Mouse (Mus musculus): Measurements from ENCODE around the gene Daglb.
A peak's percentile ranks its signal among the peaks of the same experiment; 100 is the strongest.
"Not testable (repeated sequence)": the region's sequence is repeated elsewhere in the genome, so short reads cannot be mapped to it uniquely, and the experiment has no call there.

Daglb gene

GRCm38 (mm10) chr5:143522882-143523281 is 58.5 kb downstream of the Daglb start:
- no peak for DNase-seq

- DNase-seq: no peak
These were observed 61.3 kb downstream of the Daglb start for GRCm38 (mm10) chr5:143525454-143526225.

- no peak for DNase-seq
These were observed 62.4 kb downstream of the Daglb start for GRCm38 (mm10) chr5:143526698-143527331.

GRCm38 (mm10) chr5:143527486-143528307 is 63.3 kb downstream of the Daglb start, which contains the start of gene Rac1:
Rac1 (minus strand) TSS chr5:143528036.
- DNase-seq: peak; percentile 95

- DNase-seq: no peak
These were observed 63.9 kb downstream of the Daglb start for GRCm38 (mm10) chr5:143528308-143528683.

GRCm38 (mm10) chr5:143530715-143531114 is 66.3 kb downstream of the Daglb start:
- no peak for DNase-seq

- no peak for DNase-seq
These were observed 70.5 kb downstream of the Daglb start for GRCm38 (mm10) chr5:143534922-143535321.

- no peak for DNase-seq
These were observed 72.6 kb downstream of the Daglb start for GRCm38 (mm10) chr5:143537022-143537421.

GRCm38 (mm10) chr5:143539111-143539510 is 74.7 kb downstream of the Daglb start:
- DNase-seq: no peak

- peak; percentile 78 for DNase-seq
These were observed 83.0 kb downstream of the Daglb start for GRCm38 (mm10) chr5:143547384-143547783.

- no peak for DNase-seq
These were observed 83.5 kb downstream of the Daglb start for GRCm38 (mm10) chr5:143547866-143548265.

- peak; percentile 97 for DNase-seq
These were observed 84.0 kb downstream of the Daglb start for GRCm38 (mm10) chr5:143548401-143548846.

GRCm38 (mm10) chr5:143548922-143549321 is 84.5 kb downstream of the Daglb start:
- not testable (repeated sequence) for DNase-seq

GRCm38 (mm10) chr5:143552911-143553310 is 88.5 kb downstream of the Daglb start:
- DNase-seq: no peak

GRCm38 (mm10) chr5:143555233-143555632 is 90.8 kb downstream of the Daglb start:
- DNase-seq: no peak

Measured in cerebellum, adult 8-10 months (tissue).